Mouse (Mus musculus) liver, postnatal 0 days (tissue): Measurements from ENCODE around the gene Clybl. TPM values are rescaled to one million over a fixed set of nuclear protein-coding genes. Genes with fewer than 3 reads are reported as not detected.

Experiments used
- ATAC-seq: fragments of 200-750 bp; cut with Nextera tagmentation; 2 replicates; pipeline ENCODE4 v1.8.0; 2017; ENCODE audit warnings: mild to moderate bottlenecking, moderate library complexity
- DNase-seq: peaks from one replicate; pipeline ENCODE4 v3.0.0-alpha.2; 2016
- H3K27ac ChIP-seq: fragments of 300-500 bp; sonication (generic); 2 replicates; pipeline ENCODE4 v1.5.1; 2014; ENCODE audit warnings: antibody characterized with exemption, moderate library complexity, mild to moderate bottlenecking, low read depth
- H3K27me3 ChIP-seq: fragments of 300-500 bp; sonication (generic); 2 replicates; pipeline ENCODE4 v1.6.1; 2014; ENCODE audit warnings: low read length, control low read depth, mixed read lengths; ENCODE audit not compliant: insufficient read depth
- H3K36me3 ChIP-seq: fragments of 300-500 bp; sonication (generic); replicated peaks from 2 replicates; pipeline ENCODE4 v1.6.1; 2014; ENCODE audit warnings: mild to moderate bottlenecking, control low read depth, low read length, moderate library complexity, mixed read lengths; ENCODE audit not compliant: insufficient read depth
- H3K4me1 ChIP-seq: fragments of 300-500 bp; sonication (generic); 2 replicates; pipeline ENCODE4 v1.6.1; 2014; ENCODE audit warnings: antibody characterized with exemption, mild to moderate bottlenecking, control low read depth; ENCODE audit not compliant: insufficient read depth
- H3K4me2 ChIP-seq: fragments of 300-500 bp; sonication (generic); 2 replicates; pipeline ENCODE4 v1.6.1; 2014; ENCODE audit warnings: low read depth, mild to moderate bottlenecking, low read length, moderate library complexity, mixed read lengths
- H3K4me3 ChIP-seq: fragments of 300-500 bp; sonication (generic); 2 replicates; pipeline ENCODE4 v1.5.1; 2014; ENCODE audit warnings: low read depth, low read length
- H3K9ac ChIP-seq: fragments of 300-500 bp; sonication (generic); replicated peaks from 2 replicates; pipeline ENCODE4 v1.6.1; 2014; ENCODE audit warnings: mild to moderate bottlenecking, moderate library complexity
- H3K9me3 ChIP-seq: fragments of 300-500 bp; sonication (generic); 2 replicates; pipeline ENCODE4 v1.6.1; 2016; ENCODE audit warnings: mild to moderate bottlenecking, control low read depth, low read length, mixed read lengths
- CTCF ChIP-seq: sonication (generic); IDR thresholded peaks from 2 replicates; pipeline ENCODE4 v1.5.1; 2016; ENCODE audit warnings: antibody characterized with exemption, low read depth
- EP300 ChIP-seq: IDR thresholded peaks from 2 replicates; pipeline ENCODE4 v1.6.1; 2016; ENCODE audit warnings: antibody characterized with exemption, low read depth, mild to moderate bottlenecking
- WGBS: fragments of 180-500 bp; shearing (Covaris S2); extraction: QIAGEN DNeasy Blood & Tissue Kit; methylation state at CpG from one replicate; pipeline ENCODE4 v1.1.7; 2014; ENCODE audit not compliant: insufficient replicate concordance; 5-methylcytosine and 5-hydroxymethylcytosine counted together
- polyA plus RNA-seq: library from polyadenylated mRNA; unstranded; fragments of >200 nt; fragmentation: Nextera tagmentation; extraction: Ambion mirVana; gene quantifications from 2 replicates; pipeline ENCODE4 v1.2.1, GENCODE M21; 2015

Clybl gene
- polyA plus RNA-seq, 1 experiment from 2014 or later, result 36.0 TPM

DNA sequence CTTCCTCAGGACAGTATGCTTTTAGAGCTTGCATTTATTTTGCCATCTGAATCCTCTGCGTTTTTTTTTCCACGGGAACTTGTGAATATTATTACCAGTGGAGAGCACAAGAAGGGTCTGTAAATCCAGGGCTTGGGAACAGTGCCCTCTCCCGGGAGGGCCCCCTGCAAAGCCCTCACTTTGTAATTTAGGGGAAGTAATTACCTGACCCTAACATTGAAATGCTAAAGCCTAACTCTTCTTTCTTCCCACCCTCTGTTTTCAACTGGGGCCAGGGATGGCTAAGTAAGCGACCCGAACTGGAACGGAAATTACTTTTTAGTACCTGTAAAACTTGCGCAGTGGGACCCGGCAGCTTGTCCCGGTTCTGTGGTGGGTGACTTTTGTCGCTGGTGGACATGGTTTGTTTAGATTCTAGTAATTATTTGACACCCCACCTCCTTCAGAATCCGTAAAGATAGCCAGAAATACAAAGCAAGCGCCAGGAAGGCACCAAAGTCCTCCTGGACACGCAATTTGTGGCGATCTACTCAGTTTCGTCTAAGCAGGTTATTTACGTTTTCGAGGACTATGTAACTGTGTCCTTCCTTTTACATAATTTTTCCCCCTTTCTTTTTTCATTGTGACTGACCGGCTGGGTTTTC is 224.5 kb downstream of the Clybl start:
- Histone ChIP-seq H3K4me1 (peaks cover 8% of the 10 kb centered on the region), H3K36me3 (no peaks in the 10 kb centered on the region), H3K4me3 (peak overlapping the region; percentile 35), H3K9me3 (no peaks in the 10 kb centered on the region), H3K27ac (no peak overlapping the region), H3K9ac (no peak overlapping the region), H3K27me3 (peaks cover 37% of the 10 kb centered on the region), H3K4me2 (peak overlapping the region; percentile 65)
- DNase-seq (no peak), ATAC-seq (no peak)
- WGBS, result 3% methylated on average over 18 of the region's 18 CpGs
- TF ChIP-seq CTCF, result no peak

DNA sequence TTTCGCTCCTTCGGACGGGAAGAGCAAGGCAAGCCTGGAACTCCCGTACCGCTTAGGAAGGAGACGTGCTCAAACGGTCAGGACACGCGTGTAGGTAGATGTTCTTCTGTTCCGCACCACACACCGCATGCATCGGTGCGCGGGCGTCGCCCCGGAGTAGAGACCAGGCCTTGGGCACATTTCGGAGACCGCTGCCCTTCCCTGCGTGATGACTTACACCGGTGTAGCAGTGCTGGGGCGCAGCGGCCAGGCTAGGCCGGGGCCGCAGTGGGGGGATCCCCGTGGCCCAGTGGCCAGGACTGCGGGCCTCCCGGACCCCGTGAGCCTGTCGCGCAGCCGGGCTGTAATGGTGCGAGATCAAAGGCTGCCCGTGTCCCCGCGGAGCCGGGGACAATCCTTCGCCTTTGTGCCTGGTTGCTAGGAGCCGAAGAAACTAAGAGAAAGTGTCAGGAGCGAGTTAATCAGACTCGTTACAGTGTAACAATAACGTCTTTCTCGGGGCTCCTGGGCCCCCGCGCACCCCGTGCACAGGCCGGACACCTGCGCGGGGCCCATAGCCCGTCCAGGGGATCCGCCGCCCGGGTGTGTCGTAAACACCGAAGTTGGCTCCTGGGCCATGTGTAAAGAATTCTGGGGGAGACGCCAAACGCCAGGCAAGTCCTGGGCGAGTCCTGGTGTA is 225.2 kb downstream of the Clybl start:
- ATAC-seq, result no peak
- H3K27me3 ChIP-seq, result peaks cover 37% of the 10 kb centered on the region
- no peak overlapping the region; the same call in 1 of the 2 replicates for H3K9ac ChIP-seq
- H3K4me2 ChIP-seq, result peak overlapping the region; percentile 65
- WGBS, result 2% methylated on average over 58 of the region's 58 CpGs
- TF ChIP-seq EP300 (no peak), CTCF (no peak)
- H3K4me1 ChIP-seq, result peaks cover 8% of the 10 kb centered on the region
- no peaks in the 10 kb centered on the region for H3K9me3 ChIP-seq
- DNase-seq, result peak; percentile 16
- peak overlapping the region; percentile 35 for H3K4me3 ChIP-seq
- H3K27ac ChIP-seq, result no peak overlapping the region
- H3K36me3 ChIP-seq, result no peaks in the 10 kb centered on the region

DNA sequence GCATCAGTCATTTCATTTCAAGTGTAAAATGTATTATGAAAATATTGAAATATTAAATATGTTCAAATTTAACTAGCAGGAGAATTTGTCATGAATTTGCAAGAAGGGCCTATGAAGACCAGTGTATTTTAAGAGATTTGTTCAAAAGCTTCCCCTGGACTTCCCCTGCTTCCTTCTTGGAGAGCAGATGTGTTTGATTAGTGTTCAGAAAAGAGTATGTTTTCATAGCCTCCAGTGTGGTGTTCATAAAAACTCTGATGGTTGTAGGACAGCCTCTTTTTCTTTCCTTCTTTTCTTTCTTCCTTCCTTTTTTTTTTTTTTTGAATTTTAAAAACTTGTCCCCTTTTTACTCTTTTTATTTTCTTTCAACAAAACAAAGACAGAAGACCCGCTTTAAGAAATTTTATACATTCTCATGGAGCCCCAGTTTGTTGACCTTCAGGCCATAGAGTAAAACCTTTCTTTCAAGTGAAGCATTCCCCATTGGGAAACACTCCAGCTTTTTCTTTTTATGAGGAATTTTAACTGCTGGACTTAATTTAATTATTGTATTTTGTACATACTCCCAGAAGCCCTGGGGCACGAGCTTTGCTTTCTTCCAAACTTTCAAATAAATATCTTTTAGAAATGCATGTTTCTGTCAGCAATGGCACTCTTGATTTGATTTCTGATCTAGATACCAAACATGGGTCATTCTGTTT is 231.5 kb downstream of the Clybl start:
- ATAC-seq (no peak), DNase-seq (no peak)

DNA sequence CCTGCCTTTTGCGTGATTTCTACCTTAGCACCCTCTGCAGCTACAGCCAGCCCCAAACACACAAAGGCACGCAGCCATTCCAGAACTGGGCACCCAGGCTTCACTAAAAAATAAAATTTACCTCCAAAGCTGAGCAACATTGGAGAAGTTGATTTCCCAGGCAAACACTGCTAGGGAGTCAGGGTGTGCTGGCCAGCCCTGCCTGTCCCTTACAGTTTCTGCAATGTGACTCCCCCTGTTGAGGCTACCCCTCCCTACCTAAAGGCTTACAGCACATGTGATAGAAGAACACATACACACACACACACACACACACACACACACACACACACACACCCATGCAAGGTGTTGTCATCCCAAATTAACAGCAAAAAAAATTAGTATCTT is 232.0 kb downstream of the Clybl start:
- no peaks in the 10 kb centered on the region for H3K36me3 ChIP-seq
- peaks cover 5% of the 10 kb centered on the region for H3K27me3 ChIP-seq
- H3K4me2 ChIP-seq, result no peak overlapping the region
- no peak overlapping the region for H3K27ac ChIP-seq
- ATAC-seq (no peak), DNase-seq (no peak)
- no peak overlapping the region for H3K4me3 ChIP-seq
- H3K9ac ChIP-seq, result no peak overlapping the region
- H3K9me3 ChIP-seq, result no peaks in the 10 kb centered on the region
- WGBS, result 68% methylated on average over 2 of the region's 2 CpGs
- no peak for TF ChIP-seq CTCF
- no peak for TF ChIP-seq EP300
- no peaks in the 10 kb centered on the region for H3K4me1 ChIP-seq

More for the DNA sequence above, 231.5 kb downstream of the Clybl start:
- H3K27ac ChIP-seq, result no peak overlapping the region
- WGBS, result 71% methylated on average over 2 of the region's 2 CpGs
- no peaks in the 10 kb centered on the region for H3K4me1 ChIP-seq
- no peak overlapping the region for H3K4me2 ChIP-seq
- peaks cover 10% of the 10 kb centered on the region for H3K27me3 ChIP-seq
- TF ChIP-seq CTCF (no peak), EP300 (no peak)
- H3K36me3 ChIP-seq, result no peaks in the 10 kb centered on the region
- no peak overlapping the region for H3K9ac ChIP-seq
- no peak overlapping the region for H3K4me3 ChIP-seq
- no peaks in the 10 kb centered on the region for H3K9me3 ChIP-seq

DNA sequence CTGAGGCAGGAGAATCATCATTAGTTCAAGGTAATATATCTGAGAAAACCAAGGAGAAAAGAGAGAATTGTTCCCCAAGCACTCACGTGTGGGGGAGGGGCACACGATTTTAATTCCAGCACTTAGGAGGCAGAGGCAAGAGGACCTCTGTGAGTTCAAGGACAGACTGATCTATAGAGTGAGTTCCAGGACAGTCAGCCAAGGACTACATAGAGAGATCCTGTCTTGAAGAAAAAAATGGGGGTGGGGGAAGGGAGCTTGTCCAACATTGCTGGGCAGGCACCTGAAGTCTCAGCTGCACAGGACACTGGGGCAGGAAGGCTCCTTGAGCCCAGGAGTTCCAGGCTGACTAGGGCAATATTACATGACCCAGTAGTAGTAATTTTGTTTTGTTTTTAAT is 233.3 kb downstream of the Clybl start:
- Histone ChIP-seq H3K27ac (no peak overlapping the region), H3K4me2 (no peak overlapping the region), H3K27me3 (no peaks in the 10 kb centered on the region), H3K9ac (no peak overlapping the region), H3K36me3 (no peaks in the 10 kb centered on the region), H3K4me3 (no peak overlapping the region), H3K4me1 (no peaks in the 10 kb centered on the region), H3K9me3 (no peaks in the 10 kb centered on the region)
- 83% methylated on average over 2 of the region's 2 CpGs for WGBS
- TF ChIP-seq CTCF (no peak), EP300 (no peak)
- DNase-seq, result no peak
- no peak for ATAC-seq

DNA sequence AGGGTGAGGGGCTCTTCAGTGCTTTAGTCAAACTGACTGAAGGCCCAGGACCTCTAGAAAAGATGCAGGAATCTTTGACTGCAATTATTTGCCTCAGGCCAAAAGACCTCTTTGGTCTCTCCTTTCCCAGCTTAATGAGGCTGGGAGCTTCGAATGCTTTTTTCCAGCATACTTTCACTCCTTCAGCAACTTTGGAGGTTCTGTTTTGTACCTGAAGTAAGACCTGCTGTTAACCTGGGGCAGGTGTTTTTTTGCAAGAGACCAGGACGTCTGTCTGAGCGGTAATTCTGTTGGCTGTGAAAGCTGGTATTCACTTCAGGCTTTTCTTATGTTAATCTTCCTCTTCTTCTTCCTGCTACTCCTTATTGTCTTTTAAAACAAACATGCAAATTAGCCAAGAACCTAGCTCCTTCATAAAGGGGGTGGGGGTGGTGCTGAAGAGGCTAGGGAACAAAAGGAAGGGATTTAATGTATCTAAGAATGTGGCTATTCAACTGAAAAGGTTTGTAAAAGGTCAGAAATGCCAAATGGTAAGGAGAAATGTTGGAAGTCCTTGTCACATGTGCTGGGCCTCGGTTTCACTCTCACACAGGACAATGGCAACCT is 234.8 kb downstream of the Clybl start:
- Histone ChIP-seq H3K4me1 (no peaks in the 10 kb centered on the region), H3K27ac (no peak overlapping the region), H3K9ac (no peak overlapping the region), H3K36me3 (no peaks in the 10 kb centered on the region), H3K4me3 (no peak overlapping the region), H3K9me3 (no peaks in the 10 kb centered on the region), H3K27me3 (no peaks in the 10 kb centered on the region), H3K4me2 (no peak overlapping the region)
- DNase-seq (no peak), ATAC-seq (no peak)
- TF ChIP-seq CTCF, result no peak
- TF ChIP-seq EP300, result no peak
- 46% methylated on average over 4 of the region's 4 CpGs for WGBS
